Mouse (Mus musculus) heart, embryonic 11.5 days (tissue): ENCODE data around the gene Hsd3b7. TPM values are rescaled to one million over a fixed set of nuclear protein-coding genes. Genes with fewer than 3 reads are reported as not detected.

Experiments
- ATAC-seq: fragments of 200-750 bp; cut with Nextera tagmentation; replicated peaks from 2 replicates; pipeline ENCODE4 v1.8.0; 2017; ENCODE audit warnings: moderate library complexity; ENCODE audit not compliant: insufficient number of reproducible peaks, low FRiP score, low TSS enrichment
- H3K27ac ChIP-seq: fragments of 300-500 bp; sonication (generic); 2 replicates; pipeline ENCODE4 v1.5.1; 2014; ENCODE audit warnings: mild to moderate bottlenecking, low read depth, low read length
- H3K27me3 ChIP-seq: fragments of 300-500 bp; sonication (generic); 2 replicates; pipeline ENCODE4 v1.6.1; 2014; ENCODE audit warnings: mild to moderate bottlenecking, low read length, mixed read lengths; ENCODE audit not compliant: control insufficient read depth, insufficient read depth
- H3K36me3 ChIP-seq: fragments of 300-500 bp; sonication (generic); 2 replicates; pipeline ENCODE4 v1.6.1; 2014; ENCODE audit warnings: mild to moderate bottlenecking, low read length, moderate library complexity, mixed read lengths; ENCODE audit not compliant: control insufficient read depth, insufficient read depth
- H3K4me1 ChIP-seq: fragments of 300-500 bp; sonication (generic); 2 replicates; pipeline ENCODE4 v1.6.1; 2014; ENCODE audit warnings: low read length; ENCODE audit not compliant: control insufficient read depth, insufficient read depth
- H3K4me2 ChIP-seq: fragments of 300-500 bp; sonication (generic); 2 replicates; pipeline ENCODE4 v1.6.1; 2014; ENCODE audit warnings: mild to moderate bottlenecking, moderate library complexity
- H3K4me3 ChIP-seq: fragments of 300-500 bp; sonication (generic); 2 replicates; pipeline ENCODE4 v1.5.1; 2014; ENCODE audit warnings: low read depth, low read length
- H3K9ac ChIP-seq: fragments of 300-500 bp; sonication (generic); 2 replicates; pipeline ENCODE4 v1.6.1; 2014; ENCODE audit warnings: mild to moderate bottlenecking, low read depth, low read length, moderate library complexity
- H3K9me3 ChIP-seq: fragments of 300-500 bp; sonication (generic); replicated peaks from 2 replicates; pipeline ENCODE4 v1.6.1; 2016; ENCODE audit warnings: low read length; ENCODE audit not compliant: control insufficient read depth
- WGBS: fragments of 180-500 bp; shearing (Covaris S2); extraction: QIAGEN DNeasy Blood & Tissue Kit; methylation state at CpG from one replicate; pipeline ENCODE4 v1.1.7; 2014; ENCODE audit not compliant: insufficient replicate concordance; 5-methylcytosine and 5-hydroxymethylcytosine counted together
- polyA plus RNA-seq: library from polyadenylated mRNA; unstranded; fragments of >200 nt; fragmentation: Nextera tagmentation; extraction: Ambion mirVana; gene quantifications from 2 replicates; pipeline ENCODE4 v1.2.1, GENCODE M21; 2014

The Hsd3b7 gene
- polyA plus RNA-seq, 1 experiment from 2014 or later: 18.1 TPM

GRCm38 (mm10) chr7:127808821-127809220 lies 8.4 kb downstream of the Hsd3b7 start:
- ATAC-seq: no peak
- Histone ChIP-seq H3K4me2 (no peak overlapping the region), H3K9me3 (no peaks in the 10 kb centered on the region), H3K9ac (no peak overlapping the region), H3K27ac (no peak overlapping the region), H3K4me3 (no peak overlapping the region), H3K4me1 (no peaks in the 10 kb centered on the region), H3K27me3 (no peaks in the 10 kb centered on the region), H3K36me3 (no peaks in the 10 kb centered on the region)
- 61% methylated on average over 5 of the region's 5 CpGs for WGBS

GRCm38 (mm10) chr7:127809846-127810245 lies 9.4 kb downstream of the Hsd3b7 start:
- Histone ChIP-seq H3K4me1 (no peaks in the 10 kb centered on the region), H3K4me3 (no peak overlapping the region), H3K4me2 (no peak overlapping the region), H3K27me3 (no peaks in the 10 kb centered on the region), H3K36me3 (no peaks in the 10 kb centered on the region), H3K27ac (no peak overlapping the region), H3K9ac (no peak overlapping the region), H3K9me3 (no peaks in the 10 kb centered on the region)
- no peak for ATAC-seq
- WGBS: 75% methylated on average over 1 of the region's 1 CpGs

- ATAC-seq: no peak
- H3K9ac ChIP-seq: no peak overlapping the region
- no peaks in the 10 kb centered on the region for H3K36me3 ChIP-seq
- no peaks in the 10 kb centered on the region for H3K4me1 ChIP-seq
- no peak overlapping the region for H3K4me3 ChIP-seq
- H3K27ac ChIP-seq: no peak overlapping the region
- no peaks in the 10 kb centered on the region for H3K27me3 ChIP-seq
- H3K4me2 ChIP-seq: no peak overlapping the region
- 63% methylated on average over 10 of the region's 10 CpGs for WGBS
- no peaks in the 10 kb centered on the region for H3K9me3 ChIP-seq
Observed at GRCm38 (mm10) chr7:127810650-127811049, 10.2 kb downstream of the Hsd3b7 start.

- Histone ChIP-seq H3K27me3 (no peaks in the 10 kb centered on the region), H3K4me1 (no peaks in the 10 kb centered on the region), H3K36me3 (no peaks in the 10 kb centered on the region), H3K9ac (no peak overlapping the region), H3K9me3 (no peaks in the 10 kb centered on the region), H3K4me3 (no peak overlapping the region), H3K4me2 (no peak overlapping the region), H3K27ac (no peak overlapping the region)
- WGBS: 64% methylated on average over 4 of the region's 4 CpGs
- no peak for ATAC-seq
Observed at GRCm38 (mm10) chr7:127811240-127811639, 10.8 kb downstream of the Hsd3b7 start.

- 81% methylated on average over 3 of the region's 3 CpGs for WGBS
- Histone ChIP-seq H3K27me3 (no peaks in the 10 kb centered on the region), H3K4me1 (no peaks in the 10 kb centered on the region), H3K9me3 (no peaks in the 10 kb centered on the region), H3K27ac (no peak overlapping the region), H3K9ac (no peak overlapping the region), H3K4me2 (no peak overlapping the region), H3K4me3 (no peak overlapping the region), H3K36me3 (no peaks in the 10 kb centered on the region)
- no peak for ATAC-seq
Observed at GRCm38 (mm10) chr7:127812292-127812691, 11.9 kb downstream of the Hsd3b7 start.

- H3K27me3 ChIP-seq: no peaks in the 10 kb centered on the region
- no peaks in the 10 kb centered on the region for H3K9me3 ChIP-seq
- H3K36me3 ChIP-seq: no peaks in the 10 kb centered on the region
- 78% methylated on average over 4 of the region's 4 CpGs for WGBS
- no peak for ATAC-seq
- no peak overlapping the region for H3K9ac ChIP-seq
- no peaks in the 10 kb centered on the region for H3K4me1 ChIP-seq
- H3K4me3 ChIP-seq: no peak overlapping the region
- no peak overlapping the region for H3K4me2 ChIP-seq
- no peak overlapping the region for H3K27ac ChIP-seq
Observed at GRCm38 (mm10) chr7:127813821-127814220, 13.4 kb downstream of the Hsd3b7 start.

- H3K4me2 ChIP-seq: no peak overlapping the region
- ATAC-seq: no peak
- no peak overlapping the region for H3K27ac ChIP-seq
- H3K27me3 ChIP-seq: no peaks in the 10 kb centered on the region
- 74% methylated on average over 19 of the region's 19 CpGs for WGBS
- no peaks in the 10 kb centered on the region for H3K9me3 ChIP-seq
- H3K36me3 ChIP-seq: no peaks in the 10 kb centered on the region
- no peak overlapping the region for H3K4me3 ChIP-seq
- H3K4me1 ChIP-seq: no peaks in the 10 kb centered on the region
- peak overlapping the region; percentile 16; the same call in 1 of the 2 replicates for H3K9ac ChIP-seq
Observed at GRCm38 (mm10) chr7:127814241-127814921, 14.0 kb downstream of the Hsd3b7 start.

GRCm38 (mm10) chr7:127815116-127815665 lies 14.8 kb downstream of the Hsd3b7 start:
- Histone ChIP-seq H3K27ac (no peak overlapping the region), H3K9ac (0 out of 2 replicates have a peak overlapping the region, but pooled peaks have one; percentile 34)
- ATAC-seq: no peak

More at GRCm38 (mm10) chr7:127815116-127815665, 14.8 kb downstream of the Hsd3b7 start:
- no peak overlapping the region for H3K4me2 ChIP-seq
- H3K4me3 ChIP-seq: no peak overlapping the region
- no peaks in the 10 kb centered on the region for H3K36me3 ChIP-seq
- 87% methylated on average over 15 of the region's 15 CpGs for WGBS
- no peaks in the 10 kb centered on the region for H3K9me3 ChIP-seq
- no peaks in the 10 kb centered on the region for H3K27me3 ChIP-seq
- H3K4me1 ChIP-seq: no peaks in the 10 kb centered on the region
